Mouse (Mus musculus) limb, embryonic 11.5 days (tissue): ENCODE data around the gene Gm11037. TPM values are rescaled to one million over a fixed set of nuclear protein-coding genes. Genes with fewer than 3 reads are reported as not detected.

ENCODE experiments used
- ATAC-seq: fragments of 200-750 bp; cut with Nextera tagmentation; 2 replicates; pipeline ENCODE4 v1.8.0; 2017; ENCODE audit warnings: low read depth; ENCODE audit not compliant: insufficient number of reproducible peaks, low FRiP score, low TSS enrichment
- DNase-seq: peaks from one replicate; pipeline ENCODE4 v3.0.0-alpha.2; 2015; ENCODE audit warnings: low spot score
- H3K27ac ChIP-seq: fragments of 300-500 bp; sonication (generic); replicated peaks from 2 replicates; pipeline ENCODE4 v1.5.1; 2014; ENCODE audit warnings: low read depth, mild to moderate bottlenecking, low read length
- H3K27me3 ChIP-seq: fragments of 300-500 bp; sonication (generic); 2 replicates; pipeline ENCODE4 v1.6.1; 2014; ENCODE audit warnings: mild to moderate bottlenecking, low read length, mixed read lengths; ENCODE audit not compliant: control insufficient read depth, insufficient read depth
- H3K36me3 ChIP-seq: fragments of 300-500 bp; sonication (generic); 2 replicates; pipeline ENCODE4 v1.6.1; 2014; ENCODE audit warnings: mild to moderate bottlenecking, low read length, moderate library complexity, mixed read lengths; ENCODE audit not compliant: control insufficient read depth, insufficient read depth
- H3K4me1 ChIP-seq: fragments of 300-500 bp; sonication (generic); 2 replicates; pipeline ENCODE4 v1.6.1; 2014; ENCODE audit warnings: low read length, mixed read lengths; ENCODE audit not compliant: control insufficient read depth, insufficient read depth
- H3K4me2 ChIP-seq: fragments of 300-500 bp; sonication (generic); 2 replicates; pipeline ENCODE4 v1.6.1; 2014; ENCODE audit warnings: low read depth, mild to moderate bottlenecking, moderate library complexity; ENCODE audit not compliant: severe bottlenecking
- H3K4me3 ChIP-seq: fragments of 300-500 bp; sonication (generic); 2 replicates; pipeline ENCODE4 v1.5.1; 2014; ENCODE audit warnings: low read depth, low read length
- H3K9ac ChIP-seq: fragments of 300-500 bp; sonication (generic); 2 replicates; pipeline ENCODE4 v1.6.1; 2014; ENCODE audit warnings: mild to moderate bottlenecking, low read length
- H3K9me3 ChIP-seq: fragments of 300-500 bp; sonication (generic); 2 replicates; pipeline ENCODE4 v1.6.1; 2016; ENCODE audit warnings: low read length; ENCODE audit not compliant: control insufficient read depth
- WGBS: fragments of 180-500 bp; shearing (Covaris S2); extraction: QIAGEN DNeasy Blood & Tissue Kit; methylation state at CpG from one replicate; pipeline ENCODE4 v1.1.7; 2014; 5-methylcytosine and 5-hydroxymethylcytosine counted together
- polyA plus RNA-seq: library from polyadenylated mRNA; unstranded; fragments of >200 nt; fragmentation: Nextera tagmentation; extraction: Ambion mirVana; gene quantifications from 2 replicates; pipeline ENCODE4 v1.2.1, GENCODE M21; 2014

Gene Gm11037
- polyA plus RNA-seq, 1 experiment from 2014 or later = not detected

GRCm38 (mm10) chr2:131175286-131175944 is 42.1 kb downstream of the Gm11037 start:
- no peak overlapping the region for H3K9ac ChIP-seq
- peaks cover 31% of the 10 kb centered on the region for H3K4me1 ChIP-seq
- H3K4me2 ChIP-seq = no peak overlapping the region
- H3K4me3 ChIP-seq = no peak overlapping the region
- no peak overlapping the region for H3K27ac ChIP-seq
- DNase-seq (no peak), ATAC-seq (no peak)
- H3K9me3 ChIP-seq = no peaks in the 10 kb centered on the region
- no peaks in the 10 kb centered on the region for H3K36me3 ChIP-seq
- peaks cover 33% of the 10 kb centered on the region for H3K27me3 ChIP-seq
- WGBS = 79% methylated on average over 3 of the region's 3 CpGs

GRCm38 (mm10) chr2:131175945-131176309 is 42.6 kb downstream of the Gm11037 start:
- Histone ChIP-seq H3K4me2 (no peak overlapping the region), H3K27me3 (peaks cover 27% of the 10 kb centered on the region), H3K36me3 (no peaks in the 10 kb centered on the region), H3K9me3 (no peaks in the 10 kb centered on the region), H3K27ac (no peak overlapping the region), H3K4me1 (peaks cover 29% of the 10 kb centered on the region), H3K9ac (no peak overlapping the region), H3K4me3 (no peak overlapping the region)
- DNase-seq = no peak
- ATAC-seq = no peak
- WGBS = 96% methylated on average over 1 of the region's 1 CpGs

GRCm38 (mm10) chr2:131176491-131176890 is 43.2 kb downstream of the Gm11037 start:
- peaks cover 22% of the 10 kb centered on the region for H3K27me3 ChIP-seq
- H3K36me3 ChIP-seq = no peaks in the 10 kb centered on the region
- no peak for DNase-seq
- no peaks in the 10 kb centered on the region for H3K9me3 ChIP-seq
- no peak overlapping the region for H3K4me3 ChIP-seq
- H3K9ac ChIP-seq = no peak overlapping the region
- ATAC-seq = no peak
- H3K4me2 ChIP-seq = no peak overlapping the region
- 73% methylated on average over 5 of the region's 5 CpGs for WGBS
- H3K27ac ChIP-seq = no peak overlapping the region
- peaks cover 25% of the 10 kb centered on the region for H3K4me1 ChIP-seq

GRCm38 (mm10) chr2:131177932-131178331 is 44.6 kb downstream of the Gm11037 start:
- Histone ChIP-seq H3K27ac (no peak overlapping the region), H3K4me2 (peak overlapping the region; percentile 99), H3K9ac (no peak overlapping the region), H3K36me3 (no peaks in the 10 kb centered on the region), H3K9me3 (no peaks in the 10 kb centered on the region), H3K4me3 (peak overlapping the region; percentile 7; the same call in 1 of the 2 replicates), H3K27me3 (peaks cover 7% of the 10 kb centered on the region), H3K4me1 (peaks cover 24% of the 10 kb centered on the region)
- DNase-seq = no peak
- 91% methylated on average over 9 of the region's 9 CpGs for WGBS
- ATAC-seq = no peak

GRCm38 (mm10) chr2:131178828-131179245 is 45.5 kb downstream of the Gm11037 start:
- H3K4me1 ChIP-seq = peaks cover 24% of the 10 kb centered on the region
- no peak overlapping the region for H3K27ac ChIP-seq
- H3K9me3 ChIP-seq = no peaks in the 10 kb centered on the region
- peak overlapping the region; percentile 99 for H3K4me2 ChIP-seq
- peak overlapping the region; percentile 98 for H3K9ac ChIP-seq
- 44% methylated on average over 26 of the region's 26 CpGs for WGBS
- H3K27me3 ChIP-seq = no peaks in the 10 kb centered on the region
- DNase-seq (peak; percentile 44), ATAC-seq (no peak)
- H3K36me3 ChIP-seq = no peaks in the 10 kb centered on the region
- peak overlapping the region; percentile 75 for H3K4me3 ChIP-seq

- H3K36me3 ChIP-seq = no peaks in the 10 kb centered on the region
- H3K27me3 ChIP-seq = no peaks in the 10 kb centered on the region
- DNase-seq (peak; percentile 75), ATAC-seq (peak; percentile 58; the same call in 1 of the 2 replicates)
- under 1% methylated on average over 67 of the region's 67 CpGs for WGBS
- H3K4me1 ChIP-seq = peaks cover 23% of the 10 kb centered on the region
- H3K9me3 ChIP-seq = no peaks in the 10 kb centered on the region
- peak overlapping the region; percentile 99 for H3K4me2 ChIP-seq
- H3K27ac ChIP-seq = peak overlapping the region; percentile 81
- peak overlapping the region; percentile 98 for H3K9ac ChIP-seq
- H3K4me3 ChIP-seq = peak overlapping the region; percentile 75
Measured at GRCm38 (mm10) chr2:131179246-131179886, 46.1 kb downstream of the Gm11037 start.

- peaks cover 21% of the 10 kb centered on the region for H3K4me1 ChIP-seq
- ATAC-seq (peak; percentile 73), DNase-seq (peak; percentile 87)
- H3K27ac ChIP-seq = peak within 1 kb of the TSS; percentile 81
- no peaks in the 10 kb centered on the region for H3K27me3 ChIP-seq
- H3K4me2 ChIP-seq = peak within 1 kb of the TSS; percentile 99
- peak within 1 kb of the TSS; percentile 75 for H3K4me3 ChIP-seq
- H3K9me3 ChIP-seq = no peaks in the 10 kb centered on the region
- 3% methylated on average over 44 of the region's 57 CpGs for WGBS
- H3K9ac ChIP-seq = peak within 1 kb of the TSS; percentile 98
- no peaks in the 10 kb centered on the region for H3K36me3 ChIP-seq
Measured at GRCm38 (mm10) chr2:131179990-131180587, 46.8 kb downstream of the Gm11037 start, which contains the start of gene Cenpb. Gene Cenpb, minus strand, starts transcription at chr2:131180067.
